Mouse (Mus musculus): ENCODE measurements around the gene Ints14. TPM values are rescaled to one million over a fixed set of nuclear protein-coding genes. Genes with fewer than 3 reads are reported as not detected.
A peak's percentile ranks its signal among the peaks of the same experiment; 100 is the strongest.

Ints14 gene
- polyA plus RNA-seq (2011; ENCODE audit: insufficient read length, low read depth, missing spikeins), result 32.9 and 35.0 TPM in 2 replicates

DNA sequence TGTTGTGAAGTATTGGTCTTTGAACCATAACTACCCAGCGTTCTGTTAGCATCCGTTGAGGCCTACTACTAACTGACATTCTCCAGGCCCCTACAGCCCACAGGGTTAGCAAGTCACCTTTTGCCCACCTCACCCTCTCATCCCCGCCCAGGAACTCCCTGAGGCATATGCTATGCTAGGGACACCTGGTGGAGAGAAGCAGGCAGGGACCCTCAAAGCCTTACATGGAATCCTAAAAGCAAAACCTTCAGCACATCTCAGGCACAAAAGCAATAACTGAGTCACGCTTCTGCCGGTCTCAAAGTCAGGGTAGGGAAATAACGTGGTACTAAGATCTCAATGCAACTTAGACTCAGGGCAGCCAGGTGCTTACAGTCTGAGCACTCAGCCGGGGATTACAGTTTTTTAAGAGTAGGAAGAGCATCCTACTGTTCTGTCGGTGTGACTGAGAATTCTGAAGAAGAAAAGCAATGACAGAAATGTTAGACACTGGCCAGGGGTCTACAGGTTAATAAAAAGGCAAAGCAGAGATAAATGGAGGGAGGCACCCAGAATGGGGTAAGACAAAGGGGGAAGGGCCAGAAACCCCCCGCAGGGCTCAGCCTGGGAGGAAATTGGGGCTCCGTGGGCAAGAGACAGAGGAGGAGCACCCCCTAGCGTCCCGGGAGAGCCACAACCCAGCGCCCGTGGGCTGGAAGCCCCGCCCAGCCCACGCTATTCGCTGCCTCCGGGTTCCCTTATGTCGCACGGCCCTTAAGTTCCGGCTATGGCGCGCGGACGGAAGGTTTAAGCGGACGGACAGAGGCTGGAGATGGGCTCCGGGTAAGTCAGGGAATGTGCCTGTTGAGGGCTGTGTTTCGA, at the start of gene Ints14:
Ints14 (plus strand) TSS at position 789 of the 861 bp plus-strand sequence.
- TF ChIP-seq POLR2A (IDR thresholded peaks at IDR 0.05; ENCODE audit: low read depth, low read length), result peak; percentile 96
- peak; percentile 50 for TF ChIP-seq CTCF (IDR thresholded peaks at IDR 0.05; ENCODE audit: borderline replicate concordance, insufficient read depth, low read length)
- Histone ChIP-seq H3K4me1 (ENCODE audit: control insufficient read depth, insufficient read depth, low read length) (peaks cover 4% of the 10 kb centered on the region), H3K4me3 (ENCODE audit: insufficient read depth, low read length) (peak within 1 kb of the TSS; percentile 65), H3K27ac (ENCODE audit: insufficient read depth, low read length) (peak within 1 kb of the TSS; percentile 60)

DNA sequence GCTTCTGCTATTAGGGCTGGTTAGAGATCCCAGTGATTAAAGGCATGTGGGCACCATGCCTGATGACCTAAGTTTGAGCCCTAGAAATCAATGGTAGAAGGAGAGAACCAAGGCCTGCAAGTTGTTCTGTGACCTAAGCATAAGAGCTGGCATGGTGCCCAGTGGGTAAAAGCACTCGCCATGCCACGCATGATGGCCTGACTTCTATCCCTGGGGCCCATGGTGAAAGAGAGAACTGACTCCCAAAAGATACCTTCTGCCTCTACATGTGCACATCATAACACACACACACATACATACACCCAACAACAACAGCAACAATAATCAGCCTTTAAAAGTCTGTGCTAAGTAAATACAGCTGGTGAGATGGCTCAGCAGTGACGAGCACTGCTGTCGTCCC, 47.3 kb upstream of the Ints14 start:
- Histone ChIP-seq H3K27ac (ENCODE audit: insufficient read depth, low read length) (no peak overlapping the region), H3K4me3 (ENCODE audit: insufficient read depth, low read length) (no peak overlapping the region), H3K4me1 (ENCODE audit: control insufficient read depth, insufficient read depth, low read length) (no peaks in the 10 kb centered on the region)
- TF ChIP-seq POLR2A (IDR thresholded peaks at IDR 0.05; ENCODE audit: low read depth, low read length) (no peak), CTCF (IDR thresholded peaks at IDR 0.05; ENCODE audit: borderline replicate concordance, insufficient read depth, low read length) (no peak)

DNA sequence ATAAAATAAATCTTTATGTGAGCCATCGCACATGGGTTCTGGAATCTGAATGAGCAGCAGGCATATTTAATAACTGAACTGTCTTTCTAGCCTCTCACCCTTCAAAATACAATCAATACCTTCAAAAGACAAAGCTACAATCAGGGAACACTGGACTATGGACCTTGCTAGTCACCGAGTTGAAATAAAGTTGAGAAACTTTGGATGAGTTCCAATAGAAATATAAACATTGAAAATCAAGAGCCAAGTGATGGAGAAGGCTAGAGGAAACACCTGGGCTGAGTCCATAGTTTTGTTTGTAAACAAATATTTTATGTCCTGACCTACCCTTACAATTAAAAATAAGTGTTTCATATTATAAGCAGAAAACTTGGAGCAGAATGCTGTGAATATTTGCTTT, 46.7 kb upstream of the Ints14 start:
- Histone ChIP-seq H3K4me3 (ENCODE audit: insufficient read depth, low read length) (no peak overlapping the region), H3K4me1 (ENCODE audit: control insufficient read depth, insufficient read depth, low read length) (no peaks in the 10 kb centered on the region), H3K27ac (ENCODE audit: insufficient read depth, low read length) (no peak overlapping the region)
- TF ChIP-seq CTCF (IDR thresholded peaks at IDR 0.05; ENCODE audit: borderline replicate concordance, insufficient read depth, low read length) (no peak), POLR2A (IDR thresholded peaks at IDR 0.05; ENCODE audit: low read depth, low read length) (no peak)

DNA sequence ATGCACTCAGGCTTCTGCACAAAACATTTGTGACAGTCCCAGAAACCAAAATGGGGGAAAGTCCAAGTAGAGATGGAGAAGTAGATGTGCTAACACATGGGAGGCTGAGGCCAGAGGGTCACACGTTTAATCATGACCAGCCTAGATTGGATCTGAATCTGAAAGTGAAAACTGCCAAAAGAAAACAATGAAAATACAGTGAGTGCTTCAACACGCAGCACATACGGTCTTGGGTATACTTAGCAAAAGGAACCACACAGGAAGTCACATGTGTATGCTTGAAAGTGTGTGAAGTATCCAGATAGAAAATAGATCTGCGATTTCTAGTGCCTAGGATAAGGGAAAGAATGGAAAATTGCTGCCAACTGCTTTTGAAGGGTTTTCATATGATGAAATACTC, 46.1 kb upstream of the Ints14 start:
- Histone ChIP-seq H3K27ac (ENCODE audit: insufficient read depth, low read length) (no peak overlapping the region), H3K4me1 (ENCODE audit: control insufficient read depth, insufficient read depth, low read length) (no peaks in the 10 kb centered on the region), H3K4me3 (ENCODE audit: insufficient read depth, low read length) (no peak overlapping the region)
- TF ChIP-seq POLR2A (IDR thresholded peaks at IDR 0.05; ENCODE audit: low read depth, low read length) (no peak), CTCF (IDR thresholded peaks at IDR 0.05; ENCODE audit: borderline replicate concordance, insufficient read depth, low read length) (no peak)

- Histone ChIP-seq H3K27ac (ENCODE audit: insufficient read depth, low read length) (no peak overlapping the region), H3K4me3 (ENCODE audit: insufficient read depth, low read length) (no peak overlapping the region), H3K4me1 (ENCODE audit: control insufficient read depth, insufficient read depth, low read length) (no peaks in the 10 kb centered on the region)
- TF ChIP-seq POLR2A (IDR thresholded peaks at IDR 0.05; ENCODE audit: low read depth, low read length) (no peak), CTCF (IDR thresholded peaks at IDR 0.05; ENCODE audit: borderline replicate concordance, insufficient read depth, low read length) (no peak)
These were observed 42.1 kb upstream of the Ints14 start for GRCm38 (mm10) chr9:64918560-64918959.

DNA sequence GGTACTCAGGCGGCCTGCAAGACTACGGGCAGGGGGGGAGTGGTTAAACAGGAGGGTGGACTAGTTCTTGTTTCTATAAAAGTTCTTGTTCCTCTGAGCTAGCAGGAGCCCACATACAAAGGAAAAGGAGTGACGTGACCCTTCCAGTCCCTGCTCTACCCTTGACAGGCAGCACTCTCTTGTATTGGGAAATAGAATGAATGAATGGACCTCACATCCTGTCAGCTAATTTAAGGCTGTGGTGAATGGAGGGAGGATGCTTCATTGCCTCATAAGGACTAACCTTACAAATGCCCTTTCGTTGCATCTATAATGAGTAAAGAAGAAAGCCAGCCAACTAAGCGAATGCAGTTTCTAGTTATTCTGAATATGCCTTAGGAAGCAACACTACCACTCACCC, 34.9 kb upstream of the Ints14 start:
- Histone ChIP-seq H3K4me1 (ENCODE audit: control insufficient read depth, insufficient read depth, low read length) (peaks cover 9% of the 10 kb centered on the region), H3K27ac (ENCODE audit: insufficient read depth, low read length) (no peak overlapping the region), H3K4me3 (ENCODE audit: insufficient read depth, low read length) (no peak overlapping the region)
- TF ChIP-seq CTCF (IDR thresholded peaks at IDR 0.05; ENCODE audit: borderline replicate concordance, insufficient read depth, low read length), result no peak
- no peak for TF ChIP-seq POLR2A (IDR thresholded peaks at IDR 0.05; ENCODE audit: low read depth, low read length)

- H3K27ac ChIP-seq (ENCODE audit: insufficient read depth, low read length), result no peak overlapping the region; the same call in 1 of the 2 replicates
- H3K4me1 ChIP-seq (ENCODE audit: control insufficient read depth, insufficient read depth, low read length), result peaks cover 9% of the 10 kb centered on the region
- H3K4me3 ChIP-seq (ENCODE audit: insufficient read depth, low read length), result no peak overlapping the region
- TF ChIP-seq POLR2A (IDR thresholded peaks at IDR 0.05; ENCODE audit: low read depth, low read length) (no peak), CTCF (IDR thresholded peaks at IDR 0.05; ENCODE audit: borderline replicate concordance, insufficient read depth, low read length) (no peak)
These were observed 34.3 kb upstream of the Ints14 start for GRCm38 (mm10) chr9:64926201-64926991.

DNA sequence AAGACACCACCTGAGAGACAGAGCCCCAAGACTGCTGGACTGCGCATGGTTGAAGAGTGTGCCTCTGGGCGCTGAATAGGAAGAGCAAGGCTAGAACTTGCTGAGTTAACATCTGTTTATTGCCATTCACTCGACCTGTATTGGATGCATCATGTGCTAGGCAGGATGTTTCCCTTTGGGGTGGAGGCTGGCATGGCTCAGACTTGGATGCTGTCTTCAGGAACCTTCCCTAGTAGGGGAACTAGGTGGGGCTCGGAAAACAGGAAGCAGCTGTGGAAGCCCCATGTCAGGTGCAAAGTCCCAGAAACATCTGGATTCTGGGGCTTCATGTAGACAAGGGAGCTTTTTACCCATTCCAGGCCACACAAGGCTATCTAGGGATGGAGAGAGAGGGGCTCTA, 30.4 kb upstream of the Ints14 start:
- Histone ChIP-seq H3K4me3 (ENCODE audit: insufficient read depth, low read length) (no peak overlapping the region), H3K4me1 (ENCODE audit: control insufficient read depth, insufficient read depth, low read length) (peaks cover 9% of the 10 kb centered on the region), H3K27ac (ENCODE audit: insufficient read depth, low read length) (no peak overlapping the region)
- TF ChIP-seq CTCF (IDR thresholded peaks at IDR 0.05; ENCODE audit: borderline replicate concordance, insufficient read depth, low read length) (no peak), POLR2A (IDR thresholded peaks at IDR 0.05; ENCODE audit: low read depth, low read length) (no peak)

DNA sequence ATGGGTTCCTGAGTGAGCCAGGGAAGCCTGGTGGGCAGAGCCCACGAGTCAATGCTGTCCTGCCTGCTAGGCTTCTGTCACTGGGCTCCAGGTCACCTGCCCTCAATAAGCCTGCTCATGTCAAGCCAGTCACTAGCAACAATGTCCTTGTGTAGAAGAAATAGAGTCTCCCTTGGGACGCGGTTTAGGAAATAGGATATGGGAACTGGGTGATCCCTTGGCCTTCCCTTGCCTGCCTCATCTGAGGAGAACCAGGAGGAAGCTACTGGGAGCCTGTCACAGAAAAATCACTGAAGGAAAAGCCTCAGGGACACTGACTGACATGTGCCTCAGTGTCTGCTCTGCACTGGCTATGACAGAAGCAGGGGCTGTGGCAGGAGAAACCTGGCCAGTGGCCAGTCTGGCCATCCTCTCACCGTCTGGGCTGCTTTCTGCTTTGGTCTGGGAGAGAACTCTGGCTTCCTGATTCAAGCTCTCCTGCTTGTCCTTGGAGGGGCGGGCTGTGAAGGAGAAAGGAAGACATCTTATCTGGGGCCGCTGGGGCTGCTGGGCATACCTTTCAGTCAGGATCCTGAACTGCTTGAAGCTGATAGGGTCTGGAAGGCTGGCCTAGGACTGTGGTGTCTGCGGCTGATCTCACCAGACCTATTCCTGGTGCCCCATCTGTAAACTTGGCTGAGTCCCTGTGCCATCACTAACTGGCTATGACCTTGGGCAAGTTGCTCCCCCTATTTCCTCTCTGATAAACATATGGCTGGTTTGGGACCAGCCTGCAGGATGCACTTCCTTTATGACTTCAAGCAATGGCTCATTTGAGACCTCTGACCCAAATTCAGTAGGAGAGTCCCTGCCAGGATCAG, 28.7 kb upstream of the Ints14 start:
- H3K4me3 ChIP-seq (ENCODE audit: insufficient read depth, low read length), result no peak overlapping the region
- H3K27ac ChIP-seq (ENCODE audit: insufficient read depth, low read length), result no peak overlapping the region
- TF ChIP-seq CTCF (IDR thresholded peaks at IDR 0.05; ENCODE audit: borderline replicate concordance, insufficient read depth, low read length), result no peak
- no peak for TF ChIP-seq POLR2A (IDR thresholded peaks at IDR 0.05; ENCODE audit: low read depth, low read length)
- peaks cover under 1% of the 10 kb centered on the region; the same call in 1 of the 2 replicates for H3K4me1 ChIP-seq (ENCODE audit: control insufficient read depth, insufficient read depth, low read length)
